ENCODE assay signal across 8 mouse cellular contexts in the genomic region with DNA sequence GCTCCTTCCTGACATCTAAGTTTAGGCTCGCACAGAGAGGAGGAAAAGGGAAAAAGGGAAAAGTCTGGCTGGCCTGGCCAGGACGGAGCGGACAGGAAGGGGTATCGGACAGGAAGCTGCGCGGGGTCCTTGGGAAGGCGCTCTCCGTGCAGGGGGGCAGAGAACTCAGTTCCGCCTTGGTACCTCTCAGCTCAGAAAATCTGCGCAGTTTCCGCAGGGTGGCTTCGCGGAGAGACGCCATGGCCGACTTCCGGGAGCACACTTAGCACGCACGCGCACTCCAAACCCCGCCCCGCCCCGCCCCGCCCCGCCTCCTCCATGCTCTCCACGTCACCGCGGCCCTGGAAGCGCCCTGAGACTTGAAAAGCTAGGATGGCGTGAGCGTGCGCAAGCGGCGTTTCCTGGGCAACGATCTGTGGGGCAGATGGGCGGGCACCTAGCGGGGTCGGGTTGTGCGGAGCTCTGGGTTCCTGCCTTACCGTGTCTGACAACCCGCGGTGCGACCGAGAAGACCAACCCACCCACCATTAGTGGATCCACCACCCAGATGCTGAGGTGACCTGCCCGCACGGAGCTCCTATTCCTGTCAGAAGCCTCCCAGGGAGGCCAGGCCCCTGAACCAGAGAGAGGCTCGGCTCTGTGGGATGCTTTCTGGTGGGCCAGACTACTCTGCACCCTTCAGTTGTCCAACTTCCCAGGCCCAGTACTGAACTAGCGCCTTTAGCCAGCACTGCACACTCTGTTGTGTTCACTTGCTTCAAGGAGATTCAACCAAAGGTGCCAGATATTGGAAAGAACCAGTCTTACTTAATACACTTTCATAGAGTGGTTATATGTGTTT. TPM values are rescaled to one million over a fixed set of nuclear protein-coding genes. Genes with fewer than 3 reads are reported as not detected.
DNase-seq lines count a peak whose midpoint lies in the region; ATAC-seq lines count a peak whose summit lies in the region.

Gene Fpgt, minus strand, starts transcription at position 288 of the 841 bp plus-strand sequence.
Gene Lrriq3, plus strand, starts transcription at position 319 of the 841 bp plus-strand sequence.

- peak; percentile 95 for DNase-seq in CD4-positive, CD25-positive, alpha-beta regulatory T cell, adult 2 months (ENCODE audit: low read depth, low spot score)
- DNase-seq in fat pad, adult 2 months (ENCODE audit: extremely low read depth, low read depth, low spot score): peak; percentile 23
- DNase-seq in kidney, postnatal 10 days: peak; percentile 94
- peak; percentile 62 to 81 for DNase-seq in natural killer cell, adult 2 months (ENCODE audit: low spot score in 2 of 2)

- peak within 1 kb of the TSS; percentile 87 for H3K9ac ChIP-seq in heart, embryonic 13.5 days
- peak within 1 kb of the TSS; percentile 67 for H3K9ac ChIP-seq in liver, embryonic 12.5 days
- H3K9ac ChIP-seq in stomach, embryonic 15.5 days: peak within 1 kb of the TSS; percentile 46

- peaks cover 16% of the 10 kb centered on the region for H3K36me3 ChIP-seq in heart, embryonic 13.5 days
- H3K36me3 ChIP-seq in liver, embryonic 12.5 days: peaks cover 2% of the 10 kb centered on the region; the same call in 1 of the 2 replicates
- H3K36me3 ChIP-seq in stomach, embryonic 15.5 days: no peaks in the 10 kb centered on the region

- H3K27me3 ChIP-seq in heart, embryonic 13.5 days (replicated peaks): no peaks in the 10 kb centered on the region
- H3K27me3 ChIP-seq in liver, embryonic 12.5 days (replicated peaks): no peaks in the 10 kb centered on the region
- no peaks in the 10 kb centered on the region for H3K27me3 ChIP-seq in stomach, embryonic 15.5 days (replicated peaks)

- ATAC-seq in heart, embryonic 13.5 days (ENCODE audit: extremely low read depth, insufficient number of reproducible peaks, low FRiP score, low TSS enrichment): peak; percentile 96
- ATAC-seq in liver, embryonic 12.5 days: peak; percentile 98
- peak; percentile 99 for ATAC-seq in stomach, embryonic 15.5 days (ENCODE audit: insufficient read depth, low FRiP score, low read depth)

- peak within 1 kb of the TSS; percentile 43 for H3K27ac ChIP-seq in brown adipose tissue, adult 24 weeks (replicated peaks; ENCODE audit: low read depth, low read length)
- peak within 1 kb of the TSS; percentile 84 for H3K27ac ChIP-seq in heart, embryonic 13.5 days (replicated peaks)
- H3K27ac ChIP-seq in liver, embryonic 12.5 days: peak within 1 kb of the TSS; percentile 68
- H3K27ac ChIP-seq in stomach, embryonic 15.5 days: peak within 1 kb of the TSS; percentile 69

- H3K4me1 ChIP-seq in brown adipose tissue, adult 24 weeks (ENCODE audit: control insufficient read depth, insufficient read depth, insufficient read length, low read length): peaks cover 2% of the 10 kb centered on the region
- H3K4me1 ChIP-seq in heart, embryonic 13.5 days: peaks cover 13% of the 10 kb centered on the region
- peaks cover 16% of the 10 kb centered on the region for H3K4me1 ChIP-seq in liver, embryonic 12.5 days
- no peaks in the 10 kb centered on the region for H3K4me1 ChIP-seq in stomach, embryonic 15.5 days

- under 1% methylated on average over 47 of the region's 47 CpGs for WGBS in heart, embryonic 13.5 days
- 2% methylated on average over 45 of the region's 47 CpGs for WGBS in liver, embryonic 12.5 days (ENCODE audit: insufficient replicate concordance)
- 1% methylated on average over 47 of the region's 47 CpGs for WGBS in stomach, embryonic 15.5 days

- peak within 1 kb of the TSS; percentile 81 for H3K4me2 ChIP-seq in heart, embryonic 13.5 days
- H3K4me2 ChIP-seq in liver, embryonic 12.5 days: peak within 1 kb of the TSS; percentile 82
- peak within 1 kb of the TSS; percentile 73 for H3K4me2 ChIP-seq in stomach, embryonic 15.5 days

- H3K4me3 ChIP-seq in brown adipose tissue, adult 24 weeks (ENCODE audit: insufficient read depth, low read depth, low read length): peak within 1 kb of the TSS; percentile 78
- peak within 1 kb of the TSS; percentile 78 for H3K4me3 ChIP-seq in heart, embryonic 13.5 days
- peak within 1 kb of the TSS; percentile 71 for H3K4me3 ChIP-seq in liver, embryonic 12.5 days
- peak within 1 kb of the TSS; percentile 73 for H3K4me3 ChIP-seq in stomach, embryonic 15.5 days (replicated peaks)

- H3K9me3 ChIP-seq in heart, embryonic 13.5 days: no peaks in the 10 kb centered on the region
- no peaks in the 10 kb centered on the region for H3K9me3 ChIP-seq in liver, embryonic 12.5 days (replicated peaks)
- no peaks in the 10 kb centered on the region for H3K9me3 ChIP-seq in stomach, embryonic 15.5 days

RNA-seq across cellular contexts. Expression of gene Fpgt, which starts in this region (rescaled TPM):
- polyA plus RNA-seq in brown adipose tissue, adult 24 weeks (2012; ENCODE audit: insufficient read depth, insufficient read length, missing spikeins): 7.9 and 8.0 TPM in 2 replicates
- polyA plus RNA-seq in heart, embryonic 13.5 days (2015; fragmentation: Nextera tagmentation; extraction: Ambion mirVana): 10.9 and 13.9 TPM in 2 replicates
- polyA plus RNA-seq in liver, embryonic 12.5 days (2016; fragmentation: Nextera tagmentation; extraction: Ambion mirVana): 8.1 and 8.4 TPM in 2 replicates
- 15.1 and 15.6 TPM in 2 replicates for polyA plus RNA-seq in stomach, embryonic 15.5 days (2015; fragmentation: Nextera tagmentation; extraction: Ambion mirVana)

RNA-seq across cellular contexts. Expression of gene Lrriq3, which starts in this region (rescaled TPM):
- polyA plus RNA-seq in brown adipose tissue, adult 24 weeks (2012; ENCODE audit: insufficient read depth, insufficient read length, missing spikeins): 2.3 and 3.0 TPM in 2 replicates
- polyA plus RNA-seq in heart, embryonic 13.5 days (2015; fragmentation: Nextera tagmentation; extraction: Ambion mirVana): 0.57 and 0.92 TPM in 2 replicates
- polyA plus RNA-seq in liver, embryonic 12.5 days (2016; fragmentation: Nextera tagmentation; extraction: Ambion mirVana): 0.20 and 0.33 TPM in 2 replicates
- 0.87 and 0.95 TPM in 2 replicates for polyA plus RNA-seq in stomach, embryonic 15.5 days (2015; fragmentation: Nextera tagmentation; extraction: Ambion mirVana)

Comparison
In these comparisons a context has a peak if more than half of its experiments do, and no peak if none do; other contexts are left out.
1. Peak in every context shown above with its lines: DNase-seq, ATAC-seq, H3K4me3 ChIP-seq and H3K27ac ChIP-seq.
2. DNase-seq: peak in every context shown above with its lines; median percentile 95 in CD4-positive, CD25-positive, alpha-beta regulatory T cell, adult 2 months; 94 in kidney, postnatal 10 days; 72 in natural killer cell, adult 2 months; 23 in fat pad, adult 2 months.